Mouse (Mus musculus): ENCODE data around the gene Wwp2.

DNA sequence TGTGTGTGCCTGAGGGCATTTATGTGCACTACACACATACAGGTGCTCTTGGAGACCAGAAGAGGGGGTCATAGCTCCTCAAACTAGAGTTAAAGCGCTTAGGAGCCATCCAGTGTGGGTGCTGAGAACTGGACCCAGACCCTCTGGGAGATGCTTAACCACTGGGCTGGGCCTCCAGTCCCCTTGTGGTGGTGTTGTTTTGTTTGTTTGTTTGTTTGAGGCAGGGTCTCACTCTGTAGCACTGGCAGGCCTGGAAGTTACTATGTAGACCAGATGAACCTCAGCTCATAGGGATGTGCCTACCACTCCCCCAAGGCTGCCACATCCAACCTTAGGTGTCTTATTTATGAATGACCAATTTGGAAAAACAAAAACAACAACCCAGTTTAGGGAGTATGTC lies 70.9 kb downstream of the Wwp2 start:
- TF ChIP-seq POLR2A (IDR thresholded peaks at IDR 0.05; ENCODE audit: low read depth, low read length): no peak
- no peak for TF ChIP-seq CTCF (conservative IDR thresholded peaks at IDR 0.05; ENCODE audit: insufficient read depth, insufficient read length, low read depth, low read length)

All from kidney, adult 2 months (tissue).